Mouse (Mus musculus) spleen, embryonic (tissue): ENCODE results near the gene Sntb2.
"Not testable (repeated sequence)": the region's sequence is repeated elsewhere in the genome, so short reads cannot be mapped to it uniquely, and the experiment has no call there.

Source experiments
- CTCF ChIA-PET: fragments of 350-600 bp; sonication (Branson Sonifier 250); formaldehyde crosslinking; loops from one replicate; lab custom pipeline; 2022; lab: Charles Lee

The Sntb2 gene

GRCm38 (mm10) chr8:107030650-107031576 is 95.4 kb downstream of the Sntb2 start, which contains the start of gene Vps4a:
Vps4a (plus strand) TSS chr8:107031222.
- CTCF ChIA-PET, result interaction anchor here (0.6 kb wide), 1 partner anchor 19 kb away, joined by 4 read pairs; no protein-coding TSS in a partner anchor

- CTCF ChIA-PET, result interaction anchor here (0.6 kb wide), 2 partner anchors 19 to 98 kb away, joined by 4 to 7 read pairs; no protein-coding TSS in a partner anchor
These were observed 96.1 kb downstream of the Sntb2 start for GRCm38 (mm10) chr8:107031577-107032090.

- CTCF ChIA-PET, result not testable (repeated sequence)
These were observed 98.1 kb downstream of the Sntb2 start for GRCm38 (mm10) chr8:107033609-107034008.

- CTCF ChIA-PET, result interaction anchor here (0.7 kb wide), 1 partner anchor 12 kb away, joined by 3 read pairs; no protein-coding TSS in a partner anchor
These were observed 100.1 kb downstream of the Sntb2 start for GRCm38 (mm10) chr8:107035641-107036040.

GRCm38 (mm10) chr8:107036626-107037025 is 101.1 kb downstream of the Sntb2 start:
- CTCF ChIA-PET, result no interaction called here

- CTCF ChIA-PET, result no interaction called here
These were observed 105.1 kb downstream of the Sntb2 start for GRCm38 (mm10) chr8:107040632-107041031.

- CTCF ChIA-PET, result interaction anchor here (0.6 kb wide), 1 partner anchor 542 kb away, joined by 9 read pairs; no protein-coding TSS in a partner anchor
These were observed 109.9 kb downstream of the Sntb2 start for GRCm38 (mm10) chr8:107045478-107045877.

GRCm38 (mm10) chr8:107046976-107047375 is 111.4 kb downstream of the Sntb2 start:
- CTCF ChIA-PET, result interaction anchor here (0.6 to 1.1 kb wide), 2 partner anchors 7 to 12 kb away, joined by 3 read pairs; no protein-coding TSS in a partner anchor

GRCm38 (mm10) chr8:107048061-107048941 is 112.8 kb downstream of the Sntb2 start, which contains the start of gene Pdf:
Pdf (minus strand) TSS chr8:107048614.
- CTCF ChIA-PET, result interaction anchor here (1.1 kb wide), 1 partner anchor 9 kb away, joined by 3 read pairs; no protein-coding TSS in a partner anchor

GRCm38 (mm10) chr8:107049480-107049879 is 113.9 kb downstream of the Sntb2 start:
- CTCF ChIA-PET, result interaction anchor here (0.7 kb wide), 1 partner anchor 157 kb away, joined by 6 read pairs; no protein-coding TSS in a partner anchor

GRCm38 (mm10) chr8:107052046-107052445 is 116.5 kb downstream of the Sntb2 start:
- CTCF ChIA-PET, result no interaction called here

GRCm38 (mm10) chr8:107056076-107056972 is 120.8 kb downstream of the Sntb2 start, which contains the start of the genes Cog8 and Nip7:
Cog8 (minus strand) TSS chr8:107056689.
Nip7 (plus strand) TSS chr8:107056877.
- CTCF ChIA-PET, result no interaction called here

- CTCF ChIA-PET, result no interaction called here
These were observed 121.4 kb downstream of the Sntb2 start for GRCm38 (mm10) chr8:107056973-107057369.

GRCm38 (mm10) chr8:107062613-107063012 is 127.1 kb downstream of the Sntb2 start:
- CTCF ChIA-PET, result no interaction called here

- CTCF ChIA-PET, result interaction anchor here (0.6 to 0.7 kb wide), 4 partner anchors 8 to 659 kb away, joined by 3 to 7 read pairs (median 3); no protein-coding TSS in a partner anchor
These were observed 130.3 kb downstream of the Sntb2 start, which contains the start of gene Tmed6 for GRCm38 (mm10) chr8:107065511-107066496. Tmed6 (minus strand) TSS chr8:107065644.
